Mouse (Mus musculus) hindbrain, embryonic 10.5 days (tissue): ENCODE data around the gene Kmt2a. TPM values are rescaled to one million over a fixed set of nuclear protein-coding genes. Genes with fewer than 3 reads are reported as not detected.

ENCODE experiments used
- DNase-seq: peaks from one replicate; pipeline ENCODE4 v3.0.0-alpha.2; 2017; ENCODE audit warnings: low spot score
- H3K27ac ChIP-seq: fragments of 300-500 bp; sonication (generic); 2 replicates; pipeline ENCODE4 v1.5.1; 2016; ENCODE audit warnings: mild to moderate bottlenecking, moderate library complexity
- H3K27me3 ChIP-seq: fragments of 300-500 bp; sonication (generic); 2 replicates; pipeline ENCODE4 v1.6.1; 2016; ENCODE audit warnings: mild to moderate bottlenecking; ENCODE audit not compliant: poor library complexity, insufficient read depth, severe bottlenecking
- H3K36me3 ChIP-seq: fragments of 300-500 bp; sonication (generic); 2 replicates; pipeline ENCODE4 v1.6.1; 2016; ENCODE audit warnings: mild to moderate bottlenecking, moderate library complexity
- H3K4me1 ChIP-seq: fragments of 300-500 bp; sonication (generic); replicated peaks from 2 replicates; pipeline ENCODE4 v1.6.1; 2016; ENCODE audit warnings: mild to moderate bottlenecking
- H3K4me3 ChIP-seq: fragments of 300-500 bp; sonication (generic); 2 replicates; pipeline ENCODE4 v1.5.1; 2016; ENCODE audit warnings: mild to moderate bottlenecking, moderate library complexity
- H3K9me3 ChIP-seq: fragments of 300-500 bp; sonication (generic); 2 replicates; pipeline ENCODE4 v1.6.1; 2016; ENCODE audit warnings: mild to moderate bottlenecking, moderate library complexity
- WGBS: fragments of 180-500 bp; shearing (Covaris S2); methylation state at CpG from one replicate; pipeline ENCODE4 v1.1.7; 2016; 5-methylcytosine and 5-hydroxymethylcytosine counted together
- polyA plus RNA-seq: library from polyadenylated mRNA; unstranded; fragments of >200 nt; fragmentation: Nextera tagmentation; extraction: Ambion mirVana; gene quantifications from 2 replicates; pipeline ENCODE4 v1.2.1, GENCODE M21; 2016

Gene Kmt2a
- 11.8 and 18.2 TPM in 2 replicates for polyA plus RNA-seq

- no peaks in the 10 kb centered on the region for H3K9me3 ChIP-seq
- no peaks in the 10 kb centered on the region for H3K27me3 ChIP-seq
- WGBS, result 0% methylated on average over 66 of the region's 71 CpGs
- H3K27ac ChIP-seq, result peak within 1 kb of the TSS; percentile 99
- H3K36me3 ChIP-seq, result peaks cover 13% of the 10 kb centered on the region
- H3K4me1 ChIP-seq, result peaks cover 54% of the 10 kb centered on the region
- DNase-seq, result peak; percentile 98
- peak within 1 kb of the TSS; percentile 100 for H3K4me3 ChIP-seq
Observed at GRCm38 (mm10) chr9:44881221-44881871, at the start of gene Kmt2a. Gene Kmt2a (minus strand): TSS chr9:44881296.

- 69% methylated on average over 2 of the region's 2 CpGs for WGBS
- H3K36me3 ChIP-seq, result peaks cover 5% of the 10 kb centered on the region; the same call in 1 of the 2 replicates
- H3K4me3 ChIP-seq, result peak overlapping the region; percentile 98
- peak overlapping the region; percentile 95 for H3K27ac ChIP-seq
- DNase-seq, result no peak
- H3K4me1 ChIP-seq, result peaks cover 13% of the 10 kb centered on the region
- no peaks in the 10 kb centered on the region for H3K27me3 ChIP-seq
- no peaks in the 10 kb centered on the region for H3K9me3 ChIP-seq
Observed at GRCm38 (mm10) chr9:44921543-44921942, 40.4 kb upstream of the Kmt2a start.

GRCm38 (mm10) chr9:44921123-44921468 lies 40.0 kb upstream of the Kmt2a start:
- Histone ChIP-seq H3K4me1 (peaks cover 13% of the 10 kb centered on the region), H3K9me3 (no peaks in the 10 kb centered on the region), H3K36me3 (peaks cover 4% of the 10 kb centered on the region; the same call in 1 of the 2 replicates), H3K27ac (peak overlapping the region; percentile 95), H3K27me3 (no peaks in the 10 kb centered on the region), H3K4me3 (peak overlapping the region; percentile 98)
- WGBS, result 2% methylated on average over 8 of the region's 8 CpGs
- no peak for DNase-seq

- no peaks in the 10 kb centered on the region for H3K36me3 ChIP-seq
- peak within 1 kb of the TSS; percentile 95 for H3K27ac ChIP-seq
- peak within 1 kb of the TSS; percentile 98 for H3K4me3 ChIP-seq
- peaks cover 13% of the 10 kb centered on the region for H3K4me1 ChIP-seq
- no peaks in the 10 kb centered on the region for H3K27me3 ChIP-seq
- DNase-seq, result peak; percentile 87
- H3K9me3 ChIP-seq, result no peaks in the 10 kb centered on the region
- under 1% methylated on average over 48 of the region's 48 CpGs for WGBS
Observed at GRCm38 (mm10) chr9:44920374-44921122, 39.5 kb upstream of the Kmt2a start, which contains the start of gene Atp5l. Gene Atp5l (minus strand): TSS chr9:44920742.

GRCm38 (mm10) chr9:44919606-44920005 lies 38.5 kb upstream of the Kmt2a start:
- H3K4me1 ChIP-seq, result peaks cover 13% of the 10 kb centered on the region
- 0 out of 2 replicates have a peak, but pooled peaks cover 4% of the 10 kb centered on the region for H3K36me3 ChIP-seq
- H3K27ac ChIP-seq, result no peak overlapping the region; the same call in 1 of the 2 replicates
- H3K27me3 ChIP-seq, result no peaks in the 10 kb centered on the region
- DNase-seq, result no peak
- 39% methylated on average over 2 of the region's 2 CpGs for WGBS
- H3K9me3 ChIP-seq, result no peaks in the 10 kb centered on the region
- H3K4me3 ChIP-seq, result peak overlapping the region; percentile 98

- Histone ChIP-seq H3K36me3 (peaks cover 27% of the 10 kb centered on the region), H3K9me3 (no peaks in the 10 kb centered on the region), H3K4me1 (peaks cover 13% of the 10 kb centered on the region), H3K4me3 (no peak overlapping the region), H3K27me3 (no peaks in the 10 kb centered on the region), H3K27ac (no peak overlapping the region)
- peak; percentile 19 for DNase-seq
- 52% methylated on average over 1 of the region's 1 CpGs for WGBS
Observed at GRCm38 (mm10) chr9:44916196-44916595, 35.1 kb upstream of the Kmt2a start.

- H3K27ac ChIP-seq, result no peak overlapping the region
- no peak for DNase-seq
- peaks cover 41% of the 10 kb centered on the region for H3K36me3 ChIP-seq
- H3K9me3 ChIP-seq, result no peaks in the 10 kb centered on the region
- H3K4me3 ChIP-seq, result no peak overlapping the region
- H3K27me3 ChIP-seq, result no peaks in the 10 kb centered on the region
- 85% methylated on average over 4 of the region's 4 CpGs for WGBS
- peaks cover 10% of the 10 kb centered on the region for H3K4me1 ChIP-seq
Observed at GRCm38 (mm10) chr9:44914706-44915105, 33.6 kb upstream of the Kmt2a start.

- H3K27ac ChIP-seq, result no peak overlapping the region
- no peaks in the 10 kb centered on the region for H3K9me3 ChIP-seq
- 90% methylated on average over 4 of the region's 4 CpGs for WGBS
- 0 out of 2 replicates have a peak, but pooled peaks cover 3% of the 10 kb centered on the region for H3K4me1 ChIP-seq
- no peaks in the 10 kb centered on the region for H3K27me3 ChIP-seq
- no peak overlapping the region for H3K4me3 ChIP-seq
- DNase-seq, result no peak
- H3K36me3 ChIP-seq, result peaks cover 41% of the 10 kb centered on the region
Observed at GRCm38 (mm10) chr9:44911365-44911764, 30.3 kb upstream of the Kmt2a start.

GRCm38 (mm10) chr9:44905620-44906019 lies 24.5 kb upstream of the Kmt2a start:
- H3K36me3 ChIP-seq, result peaks cover 8% of the 10 kb centered on the region
- no peaks in the 10 kb centered on the region for H3K9me3 ChIP-seq
- H3K4me1 ChIP-seq, result 0 out of 2 replicates have a peak, but pooled peaks cover 3% of the 10 kb centered on the region
- no peak overlapping the region for H3K27ac ChIP-seq
- no peak overlapping the region for H3K4me3 ChIP-seq
- DNase-seq, result no peak
- WGBS, result 83% methylated on average over 4 of the region's 4 CpGs
- H3K27me3 ChIP-seq, result no peaks in the 10 kb centered on the region

- Histone ChIP-seq H3K9me3 (no peaks in the 10 kb centered on the region), H3K27ac (no peak overlapping the region), H3K4me1 (0 out of 2 replicates have a peak, but pooled peaks cover 3% of the 10 kb centered on the region), H3K4me3 (no peak overlapping the region), H3K36me3 (peaks cover 2% of the 10 kb centered on the region), H3K27me3 (no peaks in the 10 kb centered on the region)
- no peak for DNase-seq
- 76% methylated on average over 5 of the region's 5 CpGs for WGBS
Observed at GRCm38 (mm10) chr9:44904964-44905363, 23.9 kb upstream of the Kmt2a start.

GRCm38 (mm10) chr9:44903856-44904255 lies 22.8 kb upstream of the Kmt2a start:
- WGBS, result 84% methylated on average over 4 of the region's 4 CpGs
- Histone ChIP-seq H3K9me3 (no peaks in the 10 kb centered on the region), H3K4me3 (no peak overlapping the region), H3K36me3 (no peaks in the 10 kb centered on the region), H3K27me3 (no peaks in the 10 kb centered on the region), H3K27ac (no peak overlapping the region), H3K4me1 (0 out of 2 replicates have a peak, but pooled peaks cover 3% of the 10 kb centered on the region)
- DNase-seq, result no peak

GRCm38 (mm10) chr9:44900402-44900801 lies 19.3 kb upstream of the Kmt2a start:
- Histone ChIP-seq H3K4me1 (0 out of 2 replicates have a peak, but pooled peaks cover 3% of the 10 kb centered on the region), H3K4me3 (no peak overlapping the region), H3K36me3 (no peaks in the 10 kb centered on the region), H3K27ac (no peak overlapping the region), H3K27me3 (no peaks in the 10 kb centered on the region), H3K9me3 (no peaks in the 10 kb centered on the region)
- DNase-seq, result no peak
- 67% methylated on average over 4 of the region's 4 CpGs for WGBS

- no peaks in the 10 kb centered on the region for H3K36me3 ChIP-seq
- 84% methylated on average over 3 of the region's 3 CpGs for WGBS
- H3K27ac ChIP-seq, result no peak overlapping the region
- H3K4me3 ChIP-seq, result no peak overlapping the region
- no peak for DNase-seq
- 0 out of 2 replicates have a peak, but pooled peaks cover 3% of the 10 kb centered on the region for H3K4me1 ChIP-seq
- H3K27me3 ChIP-seq, result no peaks in the 10 kb centered on the region
- H3K9me3 ChIP-seq, result no peaks in the 10 kb centered on the region
Observed at GRCm38 (mm10) chr9:44899716-44900115, 18.6 kb upstream of the Kmt2a start.
